Mouse (Mus musculus) fat pad, adult 2 months (tissue): Measurements from ENCODE around the gene Slc24a4.
"Not testable (repeated sequence)": the region's sequence is repeated elsewhere in the genome, so short reads cannot be mapped to it uniquely, and the experiment has no call there.

Source experiments
- DNase-seq: peaks from one replicate; pipeline ENCODE4 v3.0.0-alpha.2; 2011; ENCODE audit warnings: low read depth, low spot score; ENCODE audit errors: extremely low read depth

Slc24a4 gene

DNA sequence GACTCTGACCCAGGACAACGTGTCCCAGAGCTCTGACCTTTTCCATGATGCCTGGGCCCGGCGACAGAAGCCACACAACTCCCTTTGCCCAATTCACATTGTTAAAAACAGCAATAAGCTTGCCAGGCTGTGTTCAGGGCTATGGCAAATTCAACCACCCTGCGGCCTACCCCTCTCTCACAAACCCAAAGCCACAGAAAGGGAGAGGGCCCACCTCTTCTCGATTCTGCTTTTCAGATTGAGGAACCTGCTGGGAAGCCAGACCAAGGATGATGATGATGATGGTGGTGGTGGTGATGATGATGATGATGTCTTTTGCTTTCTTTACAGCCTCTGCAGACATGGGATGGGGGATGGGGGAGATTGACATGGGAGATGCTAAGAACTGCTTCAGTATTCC, 117.7 kb downstream of the Slc24a4 start:
- no peak for DNase-seq

DNA sequence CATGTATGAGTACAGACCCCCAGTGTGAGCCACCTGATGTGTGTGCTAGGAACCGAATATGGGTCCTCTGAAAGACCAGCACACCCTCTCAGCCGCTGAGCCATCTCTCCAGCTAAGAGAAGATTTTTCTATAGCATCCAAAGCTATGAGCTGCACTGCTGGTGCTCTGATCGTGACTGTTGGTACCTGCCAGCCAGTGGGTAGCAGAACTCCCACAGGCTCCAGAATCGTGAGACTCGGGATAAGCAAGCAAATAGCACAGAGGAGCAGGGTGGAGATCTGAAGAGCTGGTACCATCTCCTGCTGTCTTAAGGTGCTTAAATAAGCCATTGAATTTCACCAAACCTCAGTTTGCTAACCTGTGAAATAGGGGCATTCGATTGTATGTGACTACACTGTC, 119.6 kb downstream of the Slc24a4 start:
- DNase-seq = no peak

DNA sequence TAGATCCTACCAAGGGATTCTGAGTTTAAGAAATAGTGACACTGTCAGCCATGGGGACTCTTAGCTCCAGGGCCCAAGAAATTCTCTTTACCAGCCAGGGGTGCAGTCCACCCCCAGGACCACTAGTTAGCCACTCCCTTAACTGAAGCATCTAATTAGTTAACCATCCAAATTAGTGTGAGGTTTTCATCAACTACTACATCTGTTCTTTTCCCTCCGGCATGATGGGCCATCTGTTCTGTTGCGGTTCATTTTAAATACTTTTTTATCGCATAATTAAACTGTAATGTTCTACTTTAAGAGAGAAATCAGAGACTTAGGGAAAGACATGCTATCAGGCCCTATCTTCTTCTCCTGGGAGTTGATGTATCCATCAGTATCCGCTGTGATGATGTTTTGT, 121.8 kb downstream of the Slc24a4 start:
- DNase-seq = no peak

GRCm38 (mm10) chr12:102251070-102251469, 122.5 kb downstream of the Slc24a4 start:
- DNase-seq = no peak

- no peak for DNase-seq
These were observed 123.5 kb downstream of the Slc24a4 start for GRCm38 (mm10) chr12:102251985-102252384.

DNA sequence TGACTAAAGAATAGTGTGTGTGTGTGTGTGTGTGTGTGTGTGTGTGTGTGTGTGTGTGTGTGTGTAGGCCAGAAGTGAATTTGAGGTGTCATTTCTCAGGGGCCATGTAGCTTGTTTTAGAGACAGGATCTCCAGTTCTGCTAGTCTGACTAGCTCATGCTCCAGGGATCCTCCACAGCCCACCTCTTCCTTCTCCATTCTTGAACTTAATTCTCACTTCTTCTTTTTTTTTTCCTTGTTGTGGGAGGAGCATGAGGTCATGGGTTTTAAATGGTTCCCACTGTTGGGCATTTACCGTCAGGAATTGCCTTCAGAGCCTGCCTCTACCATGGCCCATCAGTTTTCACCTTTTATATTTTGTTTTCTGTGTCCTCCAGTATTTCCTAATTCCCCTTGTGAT, 124.0 kb downstream of the Slc24a4 start:
- DNase-seq = no peak

DNA sequence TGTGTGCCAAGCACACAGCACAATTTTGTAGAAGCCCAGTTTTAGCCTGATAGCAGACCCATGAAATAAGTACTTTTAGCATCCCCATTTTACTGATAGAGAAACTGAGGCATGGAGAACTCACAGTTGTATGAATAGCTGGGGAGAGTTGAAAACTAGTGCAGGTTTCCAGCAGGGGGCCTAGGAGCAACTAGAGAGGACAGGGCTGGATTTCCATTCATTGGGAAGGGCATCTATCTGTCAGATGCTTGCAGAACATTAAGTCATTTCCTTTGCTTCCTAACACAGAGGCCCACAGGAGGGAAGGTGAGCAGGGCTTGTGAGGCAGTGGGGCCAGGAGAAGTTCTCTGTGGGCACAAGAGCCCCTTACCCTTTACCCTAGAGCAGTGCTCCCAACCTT, 126.5 kb downstream of the Slc24a4 start:
- no peak for DNase-seq

- no peak for DNase-seq
These were observed 130.1 kb downstream of the Slc24a4 start for GRCm38 (mm10) chr12:102258522-102259112.

DNA sequence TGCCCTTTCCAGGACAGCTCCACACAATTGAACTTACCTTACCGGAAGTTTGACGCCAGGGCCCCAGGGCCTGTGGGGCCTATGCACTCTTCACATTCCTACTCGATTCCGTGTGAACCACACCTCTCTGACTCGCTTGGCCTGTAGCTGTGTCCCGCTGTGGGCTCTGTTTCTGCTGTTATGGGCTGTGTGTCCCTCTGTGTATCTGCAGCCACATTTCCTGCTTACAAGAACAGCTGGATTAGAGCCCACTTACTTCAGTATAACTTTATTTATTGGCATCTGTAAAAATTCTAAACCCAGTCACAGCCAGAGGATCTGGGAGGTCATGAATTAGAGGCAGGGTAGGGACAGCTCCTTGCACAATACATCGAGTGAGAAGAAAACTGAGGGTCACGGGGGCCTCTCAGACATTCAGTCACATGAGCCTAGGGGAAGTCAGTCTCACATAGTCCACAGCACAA, 133.4 kb downstream of the Slc24a4 start:
- no peak for DNase-seq

GRCm38 (mm10) chr12:102262809-102263208, 134.3 kb downstream of the Slc24a4 start:
- no peak for DNase-seq

DNA sequence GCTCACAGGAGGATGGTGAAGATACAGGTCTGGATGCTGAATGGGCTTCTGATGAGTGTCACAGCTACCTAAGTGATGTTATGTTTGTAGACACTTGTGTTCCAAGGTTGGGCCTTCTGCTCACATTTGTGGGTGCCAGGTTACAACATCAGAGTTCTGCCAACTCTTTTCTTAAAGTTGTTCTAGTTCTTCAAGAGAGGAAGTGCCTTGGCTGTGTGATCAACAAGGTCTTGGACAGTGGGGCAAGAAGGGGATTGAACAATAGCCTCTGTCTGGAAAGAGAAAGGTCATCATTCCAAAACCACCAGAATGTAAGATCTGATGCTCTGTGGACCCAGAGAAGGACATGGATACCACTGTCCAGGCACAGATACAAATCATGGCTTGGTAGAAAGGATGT, 134.7 kb downstream of the Slc24a4 start:
- no peak for DNase-seq

DNA sequence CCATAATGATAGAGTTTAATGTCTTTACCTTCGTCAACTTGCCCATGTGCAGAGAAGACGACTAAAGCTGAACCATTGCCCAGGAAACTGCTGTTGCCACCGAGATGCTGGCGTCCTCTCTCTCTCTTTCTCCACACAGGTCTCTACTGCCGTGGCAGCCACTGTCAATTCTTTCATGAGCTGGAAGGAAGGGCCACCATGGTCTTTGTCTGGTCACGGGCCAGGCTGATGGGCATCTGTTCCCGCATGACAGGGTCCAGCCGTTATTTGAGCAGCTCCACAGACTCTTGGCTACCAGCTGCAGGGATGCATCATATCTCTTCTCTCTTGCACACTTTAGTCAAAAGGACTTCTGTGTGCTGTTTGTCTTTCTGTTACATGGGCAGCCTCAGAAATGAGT, 137.9 kb downstream of the Slc24a4 start:
- DNase-seq = no peak

DNA sequence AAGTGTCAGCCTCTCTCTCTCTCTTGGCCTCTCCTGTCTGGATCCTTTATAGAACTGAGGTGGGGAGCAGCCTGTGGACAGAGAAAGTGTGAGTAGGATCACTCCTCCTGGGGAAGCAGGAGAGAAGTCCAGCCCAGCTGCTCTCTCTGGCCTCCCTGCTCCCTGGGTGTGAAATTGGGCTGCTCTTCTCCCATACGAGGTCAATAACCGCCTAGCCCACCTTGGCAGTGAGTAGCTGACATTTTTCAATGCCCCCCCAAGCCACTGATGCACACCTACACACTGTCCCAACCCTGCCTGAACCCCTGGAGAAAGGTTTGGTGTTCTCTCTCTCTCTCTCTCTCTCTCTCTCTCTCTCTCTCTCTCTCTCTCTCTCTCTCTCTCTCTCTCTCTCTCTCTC, 140.6 kb downstream of the Slc24a4 start:
- DNase-seq = no peak

- DNase-seq = no peak
These were observed 142.4 kb downstream of the Slc24a4 start for GRCm38 (mm10) chr12:102270776-102271405.

GRCm38 (mm10) chr12:102271447-102271846, 142.9 kb downstream of the Slc24a4 start:
- DNase-seq = no peak

DNA sequence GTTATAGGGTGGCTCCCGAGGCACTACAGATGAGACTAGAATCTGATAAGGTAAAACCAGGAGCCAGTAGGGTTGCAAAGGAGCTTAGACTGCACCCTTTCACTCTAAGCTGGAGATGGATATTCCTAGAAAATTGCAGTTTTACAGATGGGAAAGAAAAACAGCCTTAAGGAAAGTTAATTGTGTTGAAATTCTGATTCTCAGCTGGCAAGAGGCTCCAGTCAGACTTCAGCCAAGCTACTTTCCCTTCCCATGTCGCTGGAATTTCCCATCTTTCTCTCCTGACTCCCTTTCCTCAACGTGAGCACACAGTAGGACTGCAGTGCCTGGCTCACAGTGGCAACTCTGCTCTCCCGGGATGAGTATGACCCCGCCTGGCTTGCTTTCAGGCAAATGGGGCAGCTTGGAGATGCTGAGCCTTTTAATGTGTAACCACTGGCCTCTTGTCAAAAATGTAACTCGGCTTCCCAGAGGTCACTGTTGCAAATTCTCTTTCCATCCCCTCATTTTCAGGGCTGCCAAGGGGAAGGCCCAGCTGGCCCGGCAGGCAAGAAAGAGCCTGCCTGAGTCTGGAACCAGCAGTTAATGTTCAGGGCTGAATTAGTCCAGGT, 147.4 kb downstream of the Slc24a4 start:
- DNase-seq = peak; percentile 70

- not testable (repeated sequence) for DNase-seq
These were observed 151.8 kb downstream of the Slc24a4 start for GRCm38 (mm10) chr12:102280290-102280689.

DNA sequence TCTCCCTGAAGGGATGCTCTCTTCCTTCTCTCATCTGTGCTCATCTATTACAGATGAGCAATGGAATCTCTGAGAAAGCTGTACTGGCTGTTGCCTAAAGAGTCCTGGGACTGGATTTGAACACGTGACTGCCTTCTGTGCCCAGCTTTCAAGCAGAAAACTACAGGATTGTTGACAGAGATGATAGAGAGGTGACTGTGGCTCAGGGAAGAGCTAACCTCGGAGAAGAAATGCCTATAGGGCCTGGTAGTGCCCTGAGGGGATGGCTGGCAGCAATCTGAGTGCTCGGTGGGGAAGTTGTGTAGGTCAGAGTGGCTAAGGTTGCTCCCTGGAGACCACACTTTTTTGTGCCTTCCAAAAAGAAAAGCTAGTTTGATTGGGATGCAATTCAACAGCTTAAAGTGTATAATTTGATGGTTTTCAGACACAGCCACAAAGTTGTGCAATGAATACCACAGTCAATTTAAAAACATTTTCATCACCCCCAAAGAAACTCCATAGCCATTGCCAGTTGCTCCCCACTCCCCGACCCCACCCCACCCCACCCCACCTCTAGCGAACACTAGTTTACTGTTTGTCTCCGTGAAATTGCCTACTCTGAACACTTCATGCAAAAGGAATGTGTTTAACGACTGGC, 152.5 kb downstream of the Slc24a4 start:
- no peak for DNase-seq

DNA sequence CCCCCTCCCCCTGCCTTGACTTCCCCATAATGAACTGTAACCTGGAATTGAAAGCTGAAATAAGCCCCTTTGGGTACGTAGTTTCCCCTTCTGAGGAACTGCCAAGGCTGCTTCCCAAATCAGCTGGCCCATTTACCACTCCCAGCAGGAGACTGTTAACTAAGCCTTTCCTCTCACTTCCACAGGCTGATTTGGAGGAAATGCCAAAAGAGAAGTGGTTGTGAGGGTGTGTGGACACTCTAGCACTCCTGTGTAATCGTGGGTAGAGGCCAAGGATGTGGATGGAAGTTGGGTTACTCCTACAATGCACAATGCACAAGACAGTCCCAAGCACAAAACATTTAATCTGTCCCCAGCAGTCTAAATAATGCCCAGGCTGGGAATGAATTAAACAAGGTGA, 153.6 kb downstream of the Slc24a4 start:
- no peak for DNase-seq

DNA sequence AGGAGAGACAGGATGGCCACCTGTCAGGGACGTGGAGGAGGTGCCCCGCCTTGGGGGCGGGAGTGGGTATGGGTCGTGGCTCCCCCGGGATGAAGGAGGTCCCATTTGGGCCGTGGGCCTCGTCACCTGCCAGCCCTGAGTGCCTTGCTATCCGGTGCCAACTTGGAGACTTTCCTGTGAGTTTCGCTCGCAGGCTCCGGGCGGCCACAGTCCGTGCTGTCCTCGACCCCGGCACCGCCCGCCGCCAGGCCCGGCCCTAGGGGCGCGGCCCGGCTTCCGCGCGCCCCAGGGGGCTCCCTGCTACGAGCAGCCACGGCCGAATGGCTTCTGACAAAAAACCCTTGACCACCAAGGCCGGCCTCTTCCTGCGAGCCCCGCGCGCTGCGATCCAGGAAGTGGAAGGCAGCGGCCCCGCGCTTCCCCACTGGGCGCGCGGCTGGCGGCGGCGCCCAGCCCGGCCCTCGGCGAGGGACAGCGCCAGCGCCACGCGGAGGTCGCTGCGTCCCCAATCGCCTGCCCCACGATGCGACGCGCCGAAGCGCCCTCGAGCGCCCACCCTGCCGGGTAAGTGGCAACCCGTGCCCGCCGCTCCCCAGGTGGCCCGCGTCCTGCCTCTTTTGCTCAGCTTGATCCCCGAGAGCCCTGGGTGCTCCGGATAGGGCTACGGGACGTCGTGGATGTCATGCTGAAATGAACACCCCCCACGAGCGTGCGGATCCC, 154.4 kb downstream of the Slc24a4 start, which contains the start of gene Rin3:
Gene Rin3, plus strand, starts transcription at position 286 of the 720 bp plus-strand sequence.
- no peak for DNase-seq
